Mouse (Mus musculus): ENCODE measurements around the gene Zfp423. TPM values are rescaled to one million over a fixed set of nuclear protein-coding genes. Genes with fewer than 3 reads are reported as not detected.
A peak's percentile ranks its signal among the peaks of the same experiment; 100 is the strongest.

Gene Zfp423
- total RNA-seq, 2 experiments from 2014 or later = 27.1 to 29.8 TPM

DNA sequence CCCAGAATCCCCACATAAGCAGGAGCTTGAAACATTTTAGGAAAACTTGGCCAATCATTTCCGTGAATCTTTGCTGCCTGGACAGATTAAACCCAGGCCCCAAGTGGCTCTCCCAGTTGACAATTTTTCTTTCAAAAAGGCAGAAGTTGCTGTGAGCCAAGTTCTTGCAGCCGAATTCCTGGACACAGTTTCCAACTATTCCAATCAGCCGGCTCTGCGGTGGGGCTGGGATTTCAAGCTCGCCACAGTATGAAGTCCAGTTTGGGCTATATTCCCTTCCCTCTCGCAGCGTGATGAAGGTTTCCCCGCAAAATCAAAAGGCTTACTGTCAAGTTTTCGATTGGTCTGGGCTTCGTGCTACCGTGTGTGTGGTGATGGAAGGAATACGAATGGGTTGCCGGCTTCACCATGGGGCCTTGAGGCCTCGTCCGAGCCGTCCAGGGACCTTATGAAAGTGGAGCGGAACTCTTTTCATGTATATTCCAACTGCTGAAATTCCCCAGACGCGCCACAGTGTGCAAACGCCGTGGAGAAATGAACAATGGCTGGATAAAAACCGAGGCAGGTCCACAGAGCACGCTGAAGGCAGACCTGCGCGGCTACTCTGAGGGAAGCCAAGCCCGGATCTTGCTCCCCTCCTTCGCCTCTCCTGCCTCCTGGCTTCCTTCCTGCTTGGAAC, 240.1 kb downstream of the Zfp423 start:
- intact Hi-C loops (cut with DNase I) = no loop called here
- DNase-seq (ENCODE audit: low spot score in 2 of 2) = no peak

DNA sequence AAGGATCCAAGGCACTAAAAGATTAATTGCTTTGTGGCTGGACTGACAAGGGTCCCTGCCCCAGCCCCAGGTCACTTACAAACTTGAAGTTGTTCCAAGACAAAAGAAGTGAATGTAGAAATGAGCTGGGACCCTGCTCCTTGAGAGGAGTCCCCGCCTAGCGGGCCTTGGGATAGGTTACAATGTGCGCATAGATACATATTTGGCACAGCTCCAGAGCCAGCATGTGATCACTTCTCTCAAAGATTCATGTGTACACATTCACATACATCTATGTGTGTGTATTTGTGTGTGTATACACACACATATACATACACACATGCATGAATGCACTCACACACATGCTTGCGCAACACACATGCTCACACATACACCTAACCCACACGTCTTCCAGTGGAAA, 241.9 kb downstream of the Zfp423 start:
- intact Hi-C loops (cut with DNase I) = no loop called here
- DNase-seq (ENCODE audit: low spot score in 2 of 2) = no peak

DNA sequence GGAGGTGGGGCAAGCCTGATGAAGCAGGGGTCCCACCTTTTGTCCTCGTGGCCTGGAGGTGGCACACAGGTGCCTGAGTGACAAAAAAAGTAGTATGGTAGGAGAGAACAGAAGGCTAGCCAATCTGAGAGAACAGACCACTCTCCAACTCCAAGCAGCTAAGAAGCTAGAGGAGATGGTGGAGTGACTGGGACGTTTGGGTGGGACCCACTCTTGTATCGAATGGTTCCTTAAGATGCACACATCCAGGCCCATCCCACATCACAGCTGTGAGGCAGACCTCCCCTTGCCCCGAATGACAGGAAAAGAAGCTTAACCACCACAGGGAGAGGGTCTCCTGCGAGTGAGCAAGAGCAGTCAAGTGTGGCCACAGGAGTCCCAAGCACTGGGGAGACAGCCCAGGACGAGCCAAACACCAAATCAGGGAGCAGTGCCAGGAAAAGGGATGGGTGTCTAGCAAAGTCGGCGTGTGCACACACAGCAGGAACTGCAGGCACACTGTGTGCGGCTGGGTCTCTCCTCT, 242.6 kb downstream of the Zfp423 start:
- intact Hi-C loops (cut with DNase I) = no loop called here
- no peak for DNase-seq (ENCODE audit: low spot score in 2 of 2)

DNA sequence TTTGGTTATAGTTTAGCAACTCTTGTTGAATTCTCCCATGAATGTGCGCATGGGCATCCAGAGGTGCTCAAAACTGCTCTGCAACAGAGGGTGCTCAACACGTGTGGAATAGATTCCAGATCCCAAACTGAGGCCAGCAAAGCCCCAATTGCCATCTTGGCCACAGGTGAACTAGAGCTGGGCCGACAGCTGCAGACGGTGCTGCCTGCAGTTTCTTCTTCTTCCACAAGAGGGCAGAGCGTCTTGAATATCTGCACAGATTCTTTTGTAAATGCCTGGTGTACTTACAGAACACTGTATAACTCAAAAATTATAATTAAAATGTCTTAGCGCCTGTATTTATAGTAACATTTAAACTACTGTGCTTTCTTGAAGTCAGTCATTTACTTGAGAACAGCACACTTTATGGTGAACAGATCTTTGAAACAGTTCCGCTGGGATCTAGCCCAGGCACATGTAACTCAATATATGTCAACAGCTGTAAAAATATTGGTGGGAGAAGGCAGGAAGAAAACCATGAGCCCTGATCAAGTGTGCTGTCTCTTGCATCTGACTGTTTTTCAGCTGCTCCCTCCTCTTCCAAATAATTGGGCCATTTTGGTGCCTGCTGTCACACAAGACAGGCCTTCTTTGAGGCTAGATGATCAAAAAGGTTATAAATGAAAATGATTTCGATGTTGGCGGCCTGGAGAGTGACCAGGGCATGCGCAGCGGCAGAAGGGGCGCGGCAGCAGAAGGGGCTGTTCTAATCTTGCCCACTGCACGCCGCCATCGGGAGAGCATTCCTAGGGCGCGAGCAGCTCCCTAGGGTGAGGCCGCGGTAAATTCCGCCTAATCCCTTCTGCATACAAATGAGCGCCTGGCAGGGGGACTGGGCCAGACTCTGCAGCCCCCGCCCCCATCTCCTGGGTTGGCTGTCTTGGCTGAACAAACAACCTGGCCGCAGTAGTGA, 243.4 kb downstream of the Zfp423 start:
- peak; percentile 59 to 76 for DNase-seq (ENCODE audit: low spot score in 2 of 2)
- intact Hi-C loops (cut with DNase I) = no loop called here

DNA sequence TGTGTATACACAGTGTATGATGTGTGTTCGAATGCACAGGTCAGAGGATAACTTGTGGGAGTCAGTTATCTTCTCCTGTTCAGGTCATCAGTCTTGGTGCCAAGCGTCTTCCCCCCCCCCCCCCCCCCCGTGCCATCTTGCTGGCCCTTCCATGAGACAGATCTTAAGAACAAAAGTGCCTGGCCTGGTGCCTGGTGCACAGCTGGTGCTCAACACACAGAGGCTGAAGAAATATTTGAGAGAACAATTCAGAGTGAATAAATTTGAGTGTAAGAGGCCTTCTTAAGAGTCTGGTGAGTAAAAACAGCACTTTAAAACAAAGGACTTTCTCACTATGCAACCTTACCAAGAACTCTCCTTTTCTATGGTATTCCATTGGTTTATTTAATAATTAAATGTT, 245.4 kb downstream of the Zfp423 start:
- DNase-seq (ENCODE audit: low spot score in 2 of 2) = no peak
- intact Hi-C loops (cut with DNase I) = no loop called here

DNA sequence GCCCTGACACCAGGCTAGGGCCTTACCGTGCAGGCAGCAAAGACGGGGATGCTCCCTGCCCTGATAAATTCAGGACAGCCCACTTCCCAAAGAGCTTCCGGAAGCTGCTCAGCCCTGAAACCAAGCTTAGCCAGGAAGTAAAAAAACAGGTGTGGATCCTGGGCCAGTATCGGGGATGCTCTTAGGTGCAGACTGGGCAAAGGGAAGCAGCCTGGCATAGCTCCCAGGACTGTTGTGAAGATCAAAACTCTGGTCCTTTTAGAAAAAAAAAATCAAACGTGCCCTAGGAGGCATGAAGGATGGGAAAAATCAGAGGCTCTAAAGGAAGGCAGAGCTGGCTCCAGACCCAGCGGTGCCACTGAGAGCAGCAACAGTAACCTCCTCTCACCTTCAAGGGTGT, 247.4 kb downstream of the Zfp423 start:
- no peak for DNase-seq (ENCODE audit: low spot score in 2 of 2)
- intact Hi-C loops (cut with DNase I) = no loop called here

DNA sequence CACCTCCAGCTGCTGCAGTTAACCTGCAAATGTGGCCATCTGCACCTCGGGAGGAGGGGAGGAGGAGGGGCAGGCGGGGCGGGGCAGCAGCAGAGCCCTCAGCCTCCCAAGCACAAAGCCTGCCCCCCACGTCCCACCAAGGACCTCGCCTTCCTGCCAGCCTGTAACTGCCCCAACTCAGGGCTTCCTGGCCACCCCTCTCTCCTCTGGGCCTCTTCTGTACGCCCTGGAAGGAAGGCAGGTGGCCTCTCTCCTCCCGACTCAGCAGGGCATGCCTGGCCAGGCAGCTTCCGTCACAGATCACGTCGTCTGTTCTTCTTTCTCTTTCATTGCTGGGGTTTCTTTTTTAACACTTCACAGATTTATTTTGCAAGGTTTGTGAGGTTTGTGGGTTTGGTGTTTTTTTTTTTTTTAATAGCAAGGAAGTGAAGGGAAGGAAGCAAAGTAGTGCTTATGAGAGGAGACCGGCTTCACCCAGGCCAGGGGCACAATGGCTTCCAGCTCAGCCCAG, 251.2 kb downstream of the Zfp423 start:
- no peak for DNase-seq (ENCODE audit: low spot score in 2 of 2)
- intact Hi-C loops (cut with DNase I) = no loop called here

DNA sequence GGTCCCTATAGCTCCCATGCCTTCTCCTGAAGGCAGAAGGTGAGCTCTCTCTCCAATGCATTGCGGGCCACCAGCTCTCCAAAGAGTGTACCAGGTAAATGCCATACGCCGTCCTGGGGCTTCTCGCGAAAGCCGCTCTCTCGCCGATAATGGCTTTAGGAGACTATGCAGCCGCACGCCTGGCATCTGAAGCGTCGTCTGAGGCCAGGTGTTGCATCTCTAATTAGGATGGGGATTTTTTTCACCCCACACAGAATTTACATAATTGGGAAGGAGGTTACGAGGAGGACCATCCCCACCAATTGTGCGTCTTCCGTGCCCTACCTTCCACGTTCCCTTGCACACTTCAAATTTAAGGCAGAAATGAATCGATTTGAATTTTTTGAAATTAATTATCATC, 252.2 kb downstream of the Zfp423 start:
- intact Hi-C loops (cut with DNase I) = no loop called here
- no peak for DNase-seq (ENCODE audit: low spot score in 2 of 2)

DNA sequence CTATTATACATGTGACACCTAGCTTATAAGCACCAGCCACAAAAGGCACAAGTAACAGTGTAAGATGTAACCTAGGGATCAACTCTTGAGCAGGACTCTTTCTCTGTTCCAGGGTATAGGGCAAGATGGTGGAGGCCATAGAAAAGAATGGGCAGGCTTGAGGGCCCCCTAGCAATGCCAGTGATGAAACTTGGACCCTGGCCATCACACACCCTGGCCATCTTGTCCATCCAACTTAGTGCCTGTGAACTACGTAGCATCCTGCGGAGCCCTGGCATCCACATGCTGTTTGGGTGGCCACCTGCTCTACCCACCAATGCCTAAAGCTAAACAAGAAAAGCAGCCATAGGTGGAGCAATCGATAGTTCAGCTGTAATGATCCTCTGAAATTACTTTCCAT, 254.6 kb downstream of the Zfp423 start:
- no peak for DNase-seq (ENCODE audit: low spot score in 2 of 2)
- intact Hi-C loops (cut with DNase I) = no loop called here

DNA sequence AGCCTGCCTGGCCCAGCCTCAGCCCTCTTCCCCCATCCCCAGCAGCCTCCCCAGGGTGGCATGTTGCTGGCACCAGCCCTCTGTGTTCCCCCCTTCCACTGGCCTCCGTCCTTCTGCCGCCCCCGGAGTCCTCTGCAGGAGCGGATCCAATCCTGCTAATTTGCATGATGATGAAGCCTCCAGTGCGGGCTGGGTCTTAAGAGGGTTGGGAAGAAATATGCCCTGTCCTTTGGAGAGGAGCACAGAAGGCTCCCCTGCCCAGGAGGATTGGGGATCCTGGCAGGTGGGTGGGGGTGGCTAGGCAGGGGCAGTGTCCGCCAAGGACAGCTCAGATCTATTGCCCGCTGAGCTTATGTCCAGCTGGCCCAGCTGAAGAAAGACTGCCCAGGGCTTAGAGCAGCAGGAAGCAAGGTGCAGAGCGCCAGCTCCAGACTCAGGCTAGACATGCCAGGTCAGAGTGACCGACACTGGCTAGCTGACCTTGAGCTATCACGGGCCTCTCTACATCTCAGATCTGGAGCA, 256.5 kb downstream of the Zfp423 start:
- intact Hi-C loops (cut with DNase I) = no loop called here
- peak; percentile 17 to 32 for DNase-seq (ENCODE audit: low spot score in 2 of 2)

DNA sequence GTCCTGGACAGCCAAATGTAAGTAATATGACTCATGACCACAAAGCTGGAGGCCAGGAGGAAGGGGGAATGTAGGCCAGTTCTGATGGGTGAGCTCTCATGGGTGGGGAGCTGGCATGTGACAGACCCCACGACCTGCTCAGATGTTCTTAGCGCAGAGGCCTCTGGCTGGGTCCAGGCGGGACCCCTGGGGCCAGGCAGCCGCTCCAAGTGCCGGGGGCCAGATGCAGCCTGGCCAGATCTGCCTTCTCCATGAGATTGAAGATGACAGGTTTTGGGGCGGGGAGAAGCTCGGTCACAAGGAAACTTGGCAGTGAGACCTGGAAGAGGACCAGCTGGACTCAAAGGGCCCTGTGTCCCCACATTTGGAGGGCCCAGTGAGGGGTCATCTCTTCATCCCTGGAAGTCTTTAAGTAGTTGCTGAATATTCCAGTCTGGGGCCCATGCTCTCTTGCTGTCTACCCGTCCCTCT, 257.3 kb downstream of the Zfp423 start:
- intact Hi-C loops (cut with DNase I) = no loop called here

DNA sequence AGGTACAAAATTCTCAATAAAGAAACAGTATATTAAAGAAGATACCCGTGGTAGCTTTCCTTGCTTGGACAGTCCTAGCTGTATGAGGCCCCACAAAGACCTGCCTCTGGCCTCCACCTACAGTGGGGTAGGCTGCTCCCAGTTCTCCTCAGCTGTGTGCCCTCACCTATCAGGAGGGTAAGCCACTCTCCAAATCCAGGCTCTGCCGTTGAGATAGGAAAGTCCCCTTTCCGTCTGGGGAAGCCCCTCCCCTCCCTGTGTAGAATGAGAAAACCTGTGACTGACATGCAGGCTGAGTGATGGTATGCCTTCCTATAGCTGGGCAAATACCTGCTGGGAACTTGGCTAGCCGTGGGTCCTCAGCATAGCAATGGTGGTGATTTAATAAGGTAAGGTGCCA, 257.8 kb downstream of the Zfp423 start:
- no peak for DNase-seq (ENCODE audit: low spot score in 2 of 2)
- intact Hi-C loops (cut with DNase I) = no loop called here

More for the DNA sequence above, 257.3 kb downstream of the Zfp423 start:
- no peak for DNase-seq (ENCODE audit: low spot score in 2 of 2)

DNA sequence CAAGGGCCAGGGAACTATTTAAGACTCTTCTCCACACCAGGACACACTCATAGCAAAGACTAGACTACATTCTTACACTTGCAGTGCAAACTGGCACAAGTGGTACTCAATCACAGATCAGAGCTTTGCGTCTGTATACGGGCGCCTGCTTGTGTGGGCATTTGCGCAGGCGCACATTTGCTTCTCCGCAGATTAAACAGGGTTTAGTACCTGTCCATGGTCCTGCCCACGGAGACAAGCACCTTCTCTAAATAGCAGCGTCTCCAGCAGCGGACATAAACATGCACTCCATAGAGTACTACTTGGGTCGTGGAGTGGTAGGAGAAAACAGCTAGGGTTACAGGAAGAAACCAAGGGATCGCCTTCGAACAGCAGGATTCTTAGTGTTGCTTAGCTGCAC, 259.1 kb downstream of the Zfp423 start:
- intact Hi-C loops (cut with DNase I) = no loop called here
- no peak for DNase-seq (ENCODE audit: low spot score in 2 of 2)

DNA sequence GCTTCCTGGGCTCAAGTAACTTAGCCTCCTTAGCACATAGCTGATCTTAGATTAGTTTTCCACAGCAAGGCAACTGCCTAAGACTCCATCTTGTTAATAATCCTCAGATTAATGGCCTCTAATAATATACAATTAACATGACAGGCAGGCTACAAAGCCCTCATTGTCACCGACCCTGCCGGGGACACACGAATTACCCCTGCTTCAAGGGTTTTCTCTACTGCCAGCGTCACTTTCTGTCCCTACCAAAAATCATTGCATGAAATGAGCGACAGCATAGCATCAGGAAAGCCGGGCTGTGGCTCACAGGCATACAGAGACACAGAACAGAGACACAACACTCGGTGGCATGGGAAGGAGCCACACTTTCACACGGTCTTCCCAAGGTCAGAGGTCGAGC, 262.3 kb downstream of the Zfp423 start:
- intact Hi-C loops (cut with DNase I) = no loop called here

DNA sequence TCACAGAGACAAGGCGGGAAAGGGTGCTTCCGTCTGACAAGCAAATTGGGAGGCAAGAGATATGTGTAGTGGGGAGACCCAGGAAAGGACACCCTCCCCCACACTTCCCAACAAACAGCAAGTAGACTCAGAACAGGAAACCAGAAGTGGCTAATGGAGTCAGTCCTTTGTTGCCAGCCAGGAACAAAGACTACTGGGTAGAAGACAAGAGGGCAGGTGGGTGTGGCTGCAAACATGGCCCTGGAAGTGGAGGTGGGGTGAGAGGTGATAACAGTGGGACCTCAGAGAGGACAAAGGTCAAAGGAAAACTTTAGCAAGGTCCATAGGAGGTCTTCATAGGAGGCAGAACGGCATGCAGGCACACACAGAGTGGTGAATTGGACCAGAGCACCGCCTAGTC, 265.7 kb downstream of the Zfp423 start:
- intact Hi-C loops (cut with DNase I) = no loop called here

More for the DNA sequence above, 262.3 kb downstream of the Zfp423 start:
- DNase-seq (ENCODE audit: low spot score in 2 of 2) = no peak

DNA sequence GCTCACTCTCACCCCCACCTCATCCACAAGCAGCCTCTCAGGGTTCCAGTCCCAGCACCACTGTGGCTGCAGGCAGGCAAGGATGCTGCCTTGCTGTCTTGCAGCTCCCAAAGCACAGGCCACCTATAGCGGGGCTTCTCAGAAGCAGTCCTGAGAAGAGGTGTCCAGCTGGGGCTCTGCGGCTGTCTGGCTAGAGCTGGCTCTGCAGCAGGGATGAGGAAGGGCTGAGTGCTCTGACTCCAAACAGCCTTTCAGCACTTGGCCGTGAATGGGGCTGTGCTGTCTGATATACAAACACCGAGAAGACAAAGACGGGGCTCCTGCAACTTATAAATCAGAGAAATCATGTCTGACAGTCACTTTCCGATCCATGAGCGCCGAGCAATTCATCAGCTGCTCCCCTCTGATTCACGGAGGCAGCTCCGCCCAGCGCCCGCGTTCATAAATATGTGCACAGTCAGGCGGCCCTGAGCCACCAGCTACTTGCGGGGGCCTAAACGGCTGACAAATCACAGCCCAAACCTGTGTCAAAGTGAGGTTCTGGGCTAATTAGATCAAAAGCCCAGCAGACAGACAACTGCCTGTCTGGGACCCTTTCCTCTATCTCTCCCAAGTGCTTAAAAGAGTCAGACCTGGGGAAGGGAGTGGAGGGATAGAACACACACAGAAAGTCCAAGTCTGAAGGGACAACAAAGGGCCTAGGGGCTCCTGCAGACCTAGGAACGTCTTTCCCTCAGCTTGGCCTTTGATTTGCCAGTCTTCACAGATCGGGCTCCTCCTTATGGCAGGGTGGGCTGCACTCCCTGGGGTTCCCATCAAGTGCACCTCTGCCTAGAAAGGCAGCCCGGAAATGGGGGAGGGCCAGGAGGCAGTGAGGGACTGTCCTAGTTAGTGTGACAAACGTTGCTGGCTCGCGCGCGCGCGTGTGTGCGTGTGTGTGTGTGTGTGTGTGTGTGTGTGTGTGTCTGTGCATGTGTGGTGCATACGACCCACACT, 269.0 kb downstream of the Zfp423 start:
- intact Hi-C loops (cut with DNase I) = no loop called here
- DNase-seq (ENCODE audit: low spot score in 2 of 2) = peak in 1 of 2 experiments; percentile 31

More for the DNA sequence above, 265.7 kb downstream of the Zfp423 start:
- DNase-seq (ENCODE audit: low spot score in 2 of 2) = no peak

DNA sequence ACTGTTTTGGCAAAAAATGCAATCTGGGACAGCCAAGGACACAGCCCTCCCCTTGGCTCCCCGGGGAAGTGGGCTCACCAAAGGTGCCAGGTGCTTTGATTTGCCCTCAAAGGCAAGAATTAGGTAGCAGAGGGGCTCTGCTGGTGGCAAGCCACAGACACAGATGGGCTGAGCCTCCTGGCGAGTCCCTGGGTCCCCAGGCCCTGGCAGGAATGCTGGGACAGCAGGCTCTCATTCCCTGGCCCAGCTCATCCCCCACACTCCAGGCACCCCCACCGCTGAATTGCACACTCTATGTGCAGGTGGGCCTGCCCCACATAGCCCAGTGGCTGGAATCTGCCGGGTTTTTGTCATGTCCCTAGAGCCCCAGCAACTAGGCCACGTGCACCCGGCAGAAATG, 270.2 kb downstream of the Zfp423 start:
- intact Hi-C loops (cut with DNase I) = no loop called here
- DNase-seq (ENCODE audit: low spot score in 2 of 2) = no peak

DNA sequence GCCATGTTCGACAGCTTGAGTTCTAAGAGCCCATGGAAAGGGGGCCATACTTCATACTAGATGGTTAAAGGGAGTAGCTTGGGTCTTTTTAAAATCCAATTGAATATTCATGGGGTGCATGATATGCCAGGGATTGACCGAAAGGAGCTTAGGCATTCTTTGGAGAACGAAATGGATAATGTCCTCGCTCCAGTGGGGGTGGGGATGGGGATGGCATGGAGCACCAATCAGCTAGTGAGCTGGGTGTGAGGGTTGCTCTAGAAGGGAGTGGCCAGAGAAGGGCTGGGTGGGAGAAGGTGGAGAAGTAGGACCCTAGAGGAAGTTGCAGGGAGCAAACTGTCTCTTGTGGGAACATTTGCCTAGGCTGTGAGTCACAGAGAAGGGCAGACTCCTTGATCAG, 271.0 kb downstream of the Zfp423 start:
- intact Hi-C loops (cut with DNase I) = no loop called here
- DNase-seq (ENCODE audit: low spot score in 2 of 2) = no peak
